Mouse (Mus musculus) G1E (cell line): ENCODE measurements around the gene Cxcr5. TPM values are rescaled to one million over a fixed set of nuclear protein-coding genes. Genes with fewer than 3 reads are reported as not detected.

ENCODE experiments used
- ATAC-seq: 2 replicates; pipeline ENCODE4 v1.8.0; 2016; ENCODE audit warnings: mild to moderate bottlenecking; ENCODE audit not compliant: insufficient number of reproducible peaks, poor library complexity, low FRiP score, severe bottlenecking; ENCODE audit errors: extremely low read depth
- DNase-seq: peaks from one replicate; pipeline ENCODE4 v3.0.0; 2012; ENCODE audit warnings: low spot score
- H3K27me3 ChIP-seq: 2 replicates; pipeline ENCODE4 v1.6.1; 2012; ENCODE audit warnings: mild to moderate bottlenecking, low read length, inconsistent platforms; ENCODE audit not compliant: insufficient read depth
- H3K36me3 ChIP-seq: replicated peaks from 2 replicates; pipeline ENCODE3; 2012; ENCODE audit warnings: mild to moderate bottlenecking, inconsistent platforms
- H3K4me1 ChIP-seq: 2 replicates; pipeline ENCODE4 v1.6.1; 2012; ENCODE audit warnings: low read depth, low read length, inconsistent platforms, mixed read lengths; ENCODE audit not compliant: insufficient read depth
- H3K4me3 ChIP-seq: 2 replicates; pipeline ENCODE4 v1.5.1; 2012; ENCODE audit warnings: low read depth, mild to moderate bottlenecking, inconsistent platforms, low read length, moderate library complexity, mixed read lengths
- H3K9me3 ChIP-seq: replicated peaks from 2 replicates; pipeline ENCODE4 v1.6.1; 2012; ENCODE audit warnings: inconsistent platforms
- CTCF ChIP-seq: IDR thresholded peaks from 2 replicates; pipeline ENCODE4 v1.5.1; 2012; ENCODE audit warnings: low read depth, low read length, inconsistent platforms, mixed read lengths
- GATA1 ChIP-seq: IDR thresholded peaks from 2 replicates; pipeline ENCODE4 v1.6.1; 2012; ENCODE audit warnings: borderline replicate concordance, low read length, inconsistent platforms, mixed read lengths
- GATA2 ChIP-seq: IDR thresholded peaks from 2 replicates; pipeline ENCODE4 v1.6.1; 2012; ENCODE audit warnings: low read depth, low read length, inconsistent platforms, borderline replicate concordance
- POLR2AphosphoS5 ChIP-seq: IDR thresholded peaks from 2 replicates; pipeline ENCODE4 v1.6.1; 2012; ENCODE audit warnings: low read depth, low read length, inconsistent platforms; ENCODE audit not compliant: insufficient replicate concordance
- TAL1 ChIP-seq: conservative IDR thresholded peaks from 2 replicates; pipeline ENCODE4 v1.6.1; 2012; ENCODE audit warnings: low read depth, low read length, inconsistent platforms, mixed read lengths
- polyA plus RNA-seq: library from polyadenylated mRNA; stranded (reverse); fragments of >175 nt; gene quantifications from 2 replicates; pipeline ENCODE4 v1.2.3, GENCODE M21; 2012
- total RNA-seq, 2 experiments: library from RNA; stranded (forward) in 1 of 2; stranded (reverse) in 1 of 2; fragments of 200-1000 nt in 1 of 2; fragments of >200 nt in 1 of 2; fragmentation: Nextera tagmentation in 1 of 2; gene quantifications; 2 replicates each; pipeline ENCODE4 v1.2.3; 2014 to 2017

Cxcr5 gene
- total RNA-seq (2014; fragmentation: Nextera tagmentation), result not detected in 2 replicates
- 0.06 and 0.22 TPM in 2 replicates for total RNA-seq (2017)
- not detected in 2 replicates for polyA plus RNA-seq

- DNase-seq (no peak), ATAC-seq (no peak)
- Histone ChIP-seq H3K4me3 (no peak within 1 kb of the TSS), H3K27me3 (peaks cover 2% of the 10 kb centered on the region; the same call in 1 of the 2 replicates), H3K36me3 (no peaks in the 10 kb centered on the region), H3K9me3 (no peaks in the 10 kb centered on the region), H3K4me1 (peaks cover 9% of the 10 kb centered on the region; the same call in 1 of the 2 replicates)
- TF ChIP-seq GATA1, result no peak
- no peak for TF ChIP-seq POLR2AphosphoS5
- no peak for TF ChIP-seq TAL1
- no peak for TF ChIP-seq CTCF
- TF ChIP-seq GATA2, result no peak
Measured at GRCm38 (mm10) chr9:44561597-44561996, at the start of gene Cxcr5. TSS of gene Cxcr5 (minus strand) at chr9:44561877.

DNA sequence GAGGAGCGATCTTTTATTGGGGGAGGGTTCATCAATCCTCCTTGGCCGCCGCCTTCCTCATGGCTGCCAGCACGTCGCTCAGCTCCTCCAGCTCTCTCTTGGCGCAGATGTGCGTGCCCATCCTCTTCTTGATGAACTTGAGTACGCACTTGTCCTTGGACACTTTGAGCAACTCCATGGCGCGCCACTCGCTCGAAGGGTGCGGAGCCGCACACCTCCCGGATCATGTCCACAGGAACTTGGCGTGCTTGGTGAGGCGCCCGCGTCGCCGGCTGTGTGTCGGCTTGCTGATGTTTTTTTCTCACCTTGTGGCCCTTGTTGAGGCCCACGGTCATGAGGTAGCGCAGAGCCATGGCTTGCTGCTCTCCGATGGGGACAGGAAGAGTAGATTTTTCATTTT is 48.7 kb upstream of the Cxcr5 start:
- Histone ChIP-seq H3K9me3 (no peaks in the 10 kb centered on the region), H3K4me1 (peaks cover 22% of the 10 kb centered on the region), H3K36me3 (peaks cover 71% of the 10 kb centered on the region), H3K4me3 (peak overlapping the region; percentile 13; the same call in 1 of the 2 replicates), H3K27me3 (no peaks in the 10 kb centered on the region)
- DNase-seq (no peak), ATAC-seq (no peak)
- TF ChIP-seq CTCF (no peak), POLR2AphosphoS5 (no peak), GATA1 (no peak), GATA2 (no peak), TAL1 (no peak)

DNA sequence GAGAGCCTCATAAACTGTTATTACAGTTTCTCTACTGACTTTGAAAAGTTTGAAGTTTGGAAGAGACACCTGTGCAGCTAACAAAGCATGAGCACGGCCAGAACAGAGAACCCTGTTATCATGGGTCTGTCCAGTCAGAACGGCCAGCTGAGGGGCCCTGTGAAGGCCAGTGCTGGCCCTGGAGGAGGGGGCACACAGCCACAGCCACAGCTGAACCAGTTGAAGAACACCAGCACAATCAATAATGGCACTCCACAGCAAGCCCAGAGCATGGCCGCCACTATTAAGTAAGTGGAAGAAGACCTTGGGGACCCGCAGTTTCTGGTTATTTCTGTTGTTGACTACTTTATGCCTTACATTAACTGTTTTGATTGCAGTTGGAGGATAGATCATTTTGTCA is 45.6 kb upstream of the Cxcr5 start:
- H3K36me3 ChIP-seq, result peaks cover 41% of the 10 kb centered on the region
- no peaks in the 10 kb centered on the region for H3K27me3 ChIP-seq
- ATAC-seq (no peak), DNase-seq (no peak)
- H3K9me3 ChIP-seq, result no peaks in the 10 kb centered on the region
- peak overlapping the region; percentile 51; the same call in 1 of the 2 replicates for H3K4me3 ChIP-seq
- peaks cover 35% of the 10 kb centered on the region for H3K4me1 ChIP-seq
- no peak for TF ChIP-seq POLR2AphosphoS5
- TF ChIP-seq TAL1, result no peak
- no peak for TF ChIP-seq GATA2
- TF ChIP-seq CTCF, result no peak
- no peak for TF ChIP-seq GATA1

DNA sequence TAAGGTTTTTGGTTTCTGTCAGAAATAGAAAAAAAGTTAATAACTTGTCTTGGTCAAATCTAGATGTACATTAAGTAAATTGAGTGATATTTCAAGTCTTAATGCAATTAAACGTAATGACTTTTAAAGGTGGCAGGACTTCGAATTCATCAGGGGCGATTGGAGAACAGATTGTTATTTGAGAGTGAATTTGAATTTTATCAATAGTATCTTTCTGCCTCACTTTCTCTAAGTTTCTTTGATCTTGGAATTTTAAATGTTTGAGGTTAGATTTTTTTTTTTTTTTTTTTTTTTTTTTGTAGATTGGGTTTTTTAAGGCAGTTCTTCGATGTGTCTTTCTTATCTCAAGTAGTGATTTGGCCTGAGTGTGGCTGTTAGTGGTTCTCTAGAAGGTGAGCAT is 45.0 kb upstream of the Cxcr5 start:
- no peaks in the 10 kb centered on the region for H3K9me3 ChIP-seq
- DNase-seq, result no peak
- no peak overlapping the region for H3K4me3 ChIP-seq
- TF ChIP-seq POLR2AphosphoS5, result no peak
- TF ChIP-seq TAL1, result no peak
- TF ChIP-seq GATA1, result no peak
- TF ChIP-seq GATA2, result no peak
- TF ChIP-seq CTCF, result no peak
- no peak for ATAC-seq
- peaks cover 37% of the 10 kb centered on the region for H3K36me3 ChIP-seq
- no peaks in the 10 kb centered on the region for H3K27me3 ChIP-seq
- peaks cover 35% of the 10 kb centered on the region for H3K4me1 ChIP-seq

GRCm38 (mm10) chr9:44605616-44606165 is 44.0 kb upstream of the Cxcr5 start:
- peak; percentile 37 for DNase-seq
- no peak for ATAC-seq

DNA sequence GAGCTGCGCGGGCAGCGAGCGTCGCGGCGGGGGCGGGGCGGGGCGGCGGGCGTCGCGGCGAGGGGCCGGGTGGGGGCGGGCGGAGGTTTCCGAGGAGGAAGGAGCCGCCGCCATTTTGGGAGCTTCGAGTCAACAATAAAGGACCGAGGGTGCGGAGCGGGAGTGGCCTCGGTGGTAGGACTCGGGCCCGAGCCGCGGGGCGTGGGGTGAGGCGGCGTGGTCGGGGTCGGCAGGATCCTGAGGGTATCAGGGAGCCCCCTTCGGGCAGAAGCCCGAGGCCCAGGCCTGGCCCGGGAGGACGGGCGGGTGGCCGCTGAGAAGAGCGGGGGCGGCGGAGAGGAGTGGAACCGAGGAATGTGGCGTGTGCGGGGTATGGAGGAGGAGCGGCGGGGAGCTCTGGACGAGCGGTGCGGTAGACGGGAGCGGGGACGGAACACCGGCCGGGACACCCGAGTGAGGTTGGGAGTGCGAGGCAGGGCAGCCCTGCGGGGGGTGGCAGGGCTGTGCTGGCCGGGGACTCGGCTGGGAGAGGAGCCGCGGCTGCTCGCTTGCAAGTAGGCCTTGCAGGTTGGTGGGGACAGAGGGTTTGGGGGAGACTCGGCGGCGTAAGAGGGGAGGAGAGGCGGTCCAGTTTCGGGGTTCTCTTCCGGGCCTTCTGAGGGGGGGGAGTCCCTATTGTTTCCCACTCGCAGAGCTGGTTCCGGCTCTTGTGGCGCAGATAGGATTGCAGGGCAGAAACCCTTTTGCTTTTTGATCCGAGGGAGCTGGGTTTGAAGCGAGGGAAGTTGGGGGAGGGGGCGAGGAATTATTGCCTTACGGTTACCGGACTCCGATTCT is 43.3 kb upstream of the Cxcr5 start, which contains the start of gene Ddx6:
Gene Ddx6 (plus strand): TSS at position 114 of the 837 bp plus-strand sequence.
- Histone ChIP-seq H3K4me3 (peak within 1 kb of the TSS; percentile 95), H3K36me3 (peaks cover 35% of the 10 kb centered on the region), H3K9me3 (no peaks in the 10 kb centered on the region), H3K27me3 (no peaks in the 10 kb centered on the region), H3K4me1 (peaks cover 32% of the 10 kb centered on the region)
- TF ChIP-seq CTCF (no peak), POLR2AphosphoS5 (no peak), TAL1 (no peak), GATA1 (no peak), GATA2 (no peak)
- DNase-seq, result peak; percentile 72
- ATAC-seq, result no peak

More at GRCm38 (mm10) chr9:44605616-44606165, 44.0 kb upstream of the Cxcr5 start:
- Histone ChIP-seq H3K4me3 (peak overlapping the region; percentile 95), H3K4me1 (peaks cover 35% of the 10 kb centered on the region), H3K9me3 (no peaks in the 10 kb centered on the region), H3K36me3 (peaks cover 40% of the 10 kb centered on the region), H3K27me3 (no peaks in the 10 kb centered on the region)
- no peak for TF ChIP-seq POLR2AphosphoS5
- TF ChIP-seq GATA2, result no peak
- no peak for TF ChIP-seq TAL1
- TF ChIP-seq GATA1, result no peak
- no peak for TF ChIP-seq CTCF
